Mouse (Mus musculus) spleen, adult 2 months (tissue): ENCODE results near the gene E4f1.

ENCODE experiments used
- CTCF ChIP-seq: fragments of 200-500 bp; IDR thresholded peaks from 2 replicates; pipeline ENCODE4 v1.5.1; 2011; ENCODE audit warnings: mild to moderate bottlenecking, inconsistent platforms; ENCODE audit not compliant: insufficient read depth, insufficient read length, insufficient replicate concordance; ENCODE audit errors: extremely low read depth
- POLR2A ChIP-seq: fragments of 200-500 bp; IDR thresholded peaks from 2 replicates; pipeline ENCODE4 v1.6.1; 2011; ENCODE audit warnings: low read depth, low read length, inconsistent platforms

DNA sequence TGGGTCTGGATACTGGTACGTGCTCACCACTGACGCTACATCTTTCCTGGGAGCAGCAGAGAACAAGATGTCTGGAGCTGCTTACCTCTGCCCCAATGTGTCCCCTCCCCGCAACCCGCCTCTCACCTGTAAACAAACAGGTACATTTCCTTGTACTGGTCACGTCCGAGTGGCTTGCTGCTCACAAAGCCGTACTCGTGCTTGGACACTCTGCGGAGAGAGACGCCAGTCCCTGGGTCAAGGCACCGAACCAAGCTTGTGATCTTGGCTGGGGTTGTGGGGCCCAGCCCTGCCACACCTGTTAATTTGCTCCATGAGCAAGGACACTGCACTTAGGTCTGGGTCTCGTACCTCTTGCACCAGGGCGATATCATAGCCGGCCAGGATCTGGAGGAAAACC lies 28.0 kb downstream of the E4f1 start:
- no peak for TF ChIP-seq POLR2A
- TF ChIP-seq CTCF = no peak
